ENCODE assay signal across 10 mouse cellular contexts in genomic region chr12:71885717-71886116, GRCm38 (mm10). TPM values are rescaled to one million over a fixed set of nuclear protein-coding genes. Genes with fewer than 3 reads are reported as not detected.
A peak's percentile ranks its signal among the peaks of the same experiment; 100 is the strongest.
DNase-seq lines count a peak whose midpoint lies in the region; ATAC-seq and TF ChIP-seq lines count a peak whose summit lies in the region.
"Had no signal": no experiment of that assay in that cellular context is flagged by ENCODE, and none has a peak within 500 bp of the region (broad histone marks: within the 10 kb centered on the region; RNA-seq: fewer than 3 reads in every experiment).

No protein-coding gene starts in this region.

- H3K4me3 ChIP-seq in liver, adult 2 months (ENCODE audit: insufficient read depth, low read depth, low read length), result peak overlapping the region; percentile 56
- peak overlapping the region; percentile 25 for H3K4me3 ChIP-seq in heart, adult 2 months
- H3K4me3 ChIP-seq in forebrain, embryonic 14.5 days (ENCODE audit: low read depth, low read length), result no peak overlapping the region
- no peak overlapping the region for H3K4me3 ChIP-seq in midbrain, embryonic 15.5 days
- H3K4me3 ChIP-seq: forebrain, embryonic 13.5 days had no signal

- intact Hi-C loops in heart, adult 2 months (cut with DNase I), result loop anchor here (2.0 to 5.0 kb wide), 3 partner anchors 21 to 53 kb away; no protein-coding TSS in a partner anchor

- H3K9ac ChIP-seq in liver, adult 2 months (ENCODE audit: low read depth, low read length), result peak overlapping the region; percentile 80
- peak overlapping the region; percentile 68 for H3K9ac ChIP-seq in heart, adult 2 months (ENCODE audit: low read depth, low read length)
- no peak overlapping the region for H3K9ac ChIP-seq in forebrain, embryonic 14.5 days (ENCODE audit: low read length)
- no peak overlapping the region for H3K9ac ChIP-seq in midbrain, embryonic 15.5 days
- H3K9ac ChIP-seq: forebrain, embryonic 13.5 days had no signal

- no peaks in the 10 kb centered on the region for H3K36me3 ChIP-seq in liver, adult 2 months (ENCODE audit: control insufficient read depth, insufficient read depth, low read length)
- peaks cover 33% of the 10 kb centered on the region for H3K36me3 ChIP-seq in heart, adult 2 months (ENCODE audit: control insufficient read depth, insufficient read depth, low read length)
- no peaks in the 10 kb centered on the region for H3K36me3 ChIP-seq in forebrain, embryonic 14.5 days (ENCODE audit: control insufficient read depth, insufficient read depth, low read length)
- H3K36me3 ChIP-seq in midbrain, embryonic 15.5 days (replicated peaks), result no peaks in the 10 kb centered on the region

- DNase-seq in liver, adult 2 months (ENCODE audit: extremely low read depth, low read depth, low spot score), result peak; percentile 86
- no peak for DNase-seq in liver
- DNase-seq in heart, adult 2 months, result peak; percentile 56 to 77
- DNase-seq in kidney, postnatal 10 days, result peak; percentile 39
- peak; percentile 40 for DNase-seq in retina, postnatal 1 day
- DNase-seq in forebrain, embryonic 14.5 days (ENCODE audit: low spot score), result no peak
- DNase-seq in embryo, embryonic 9.5 days (ENCODE audit: extremely low spot score), result no peak
- DNase-seq: cerebellum, adult 18-20 months had no signal

- no peak overlapping the region for H3K4me2 ChIP-seq in forebrain, embryonic 14.5 days (ENCODE audit: low read length)
- no peak overlapping the region for H3K4me2 ChIP-seq in midbrain, embryonic 15.5 days
- H3K4me2 ChIP-seq: forebrain, embryonic 13.5 days had no signal

- TF ChIP-seq CTCF in liver, adult 2 months (IDR thresholded peaks at IDR 0.05; ENCODE audit: low read depth, low read length), result no peak
- TF ChIP-seq CTCF in heart, adult 2 months (IDR thresholded peaks at IDR 0.05), result no peak

- peak overlapping the region; percentile 92 for H3K27ac ChIP-seq in liver, adult 2 months (replicated peaks; ENCODE audit: insufficient read depth, low read depth, low read length)
- peak overlapping the region; percentile 91 for H3K27ac ChIP-seq in heart, adult 2 months
- no peak overlapping the region for H3K27ac ChIP-seq in forebrain, embryonic 14.5 days (ENCODE audit: low read depth, low read length)
- H3K27ac ChIP-seq in midbrain, embryonic 15.5 days, result no peak overlapping the region
- H3K27ac ChIP-seq: forebrain, embryonic 13.5 days had no signal

- no peaks in the 10 kb centered on the region for H3K27me3 ChIP-seq in liver, adult 2 months (ENCODE audit: control insufficient read depth, insufficient read depth, low read length)
- H3K27me3 ChIP-seq in heart, adult 2 months (ENCODE audit: control insufficient read depth, insufficient read depth, low read length), result no peaks in the 10 kb centered on the region
- no peaks in the 10 kb centered on the region for H3K27me3 ChIP-seq in forebrain, embryonic 14.5 days (replicated peaks; ENCODE audit: control insufficient read depth, insufficient read depth, low read length)
- H3K27me3 ChIP-seq in midbrain, embryonic 15.5 days (replicated peaks), result no peaks in the 10 kb centered on the region
- H3K27me3 ChIP-seq: forebrain, embryonic 13.5 days had no signal

- H3K79me2 ChIP-seq in liver, adult 2 months (ENCODE audit: control insufficient read depth, insufficient read depth, low read length), result peaks cover 50% of the 10 kb centered on the region
- peaks cover 7% of the 10 kb centered on the region for H3K79me2 ChIP-seq in heart, adult 2 months (replicated peaks; ENCODE audit: control insufficient read depth, insufficient read depth, low read length)

- H3K9me3 ChIP-seq in forebrain, embryonic 14.5 days (replicated peaks; ENCODE audit: control insufficient read depth, low read length), result no peaks in the 10 kb centered on the region
- H3K9me3 ChIP-seq in midbrain, embryonic 15.5 days, result no peaks in the 10 kb centered on the region
- H3K9me3 ChIP-seq: forebrain, embryonic 13.5 days had no signal

- H3K4me1 ChIP-seq in liver, adult 2 months (ENCODE audit: control insufficient read depth, insufficient read depth, low read length), result peaks cover 40% of the 10 kb centered on the region
- peaks cover 52% of the 10 kb centered on the region for H3K4me1 ChIP-seq in heart, adult 2 months (ENCODE audit: control insufficient read depth, insufficient read depth, low read length)
- 0 out of 2 replicates have a peak, but pooled peaks cover 2% of the 10 kb centered on the region for H3K4me1 ChIP-seq in forebrain, embryonic 14.5 days (ENCODE audit: control insufficient read depth, insufficient read depth, low read length)
- peaks cover 19% of the 10 kb centered on the region for H3K4me1 ChIP-seq in midbrain, embryonic 15.5 days

- ATAC-seq in forebrain, embryonic 14.5 days, result no peak
- ATAC-seq in midbrain, embryonic 15.5 days (replicated peaks), result no peak
- ATAC-seq: forebrain, embryonic 13.5 days had no signal

- WGBS in liver, adult 2 months, result 8% methylated on average over 4 of the region's 4 CpGs
- WGBS in heart, adult 2 months, result 7% methylated on average over 4 of the region's 4 CpGs
- 91% methylated on average over 4 of the region's 4 CpGs for WGBS in forebrain, embryonic 14.5 days
- WGBS in midbrain, embryonic 15.5 days, result 85% methylated on average over 4 of the region's 4 CpGs

- no peak for TF ChIP-seq POLR2A in liver, adult 2 months (IDR thresholded peaks at IDR 0.05; ENCODE audit: extremely low read depth, insufficient read depth, low read length)
- peak; percentile 45; the same call in 1 of the 2 replicates for TF ChIP-seq POLR2A in heart, adult 2 months (IDR thresholded peaks at IDR 0.05; ENCODE audit: insufficient read depth, low read depth, low read length)

- no peak for TF ChIP-seq EP300 in heart, adult 2 months (IDR thresholded peaks at IDR 0.05; ENCODE audit: insufficient read depth, low read depth, low read length)

RNA-seq across cellular contexts. Expression of gene Daam1, which starts 54.8 kb away (rescaled TPM):
- total RNA-seq in liver, adult 2 months (2014; rRNA removed), result 32.3 and 33.4 TPM in 2 replicates
- 5.5 and 7.7 TPM in 2 replicates for polyA plus RNA-seq in liver, adult 2 months (2012; rRNA removed)
- total RNA-seq in heart, adult 2 months (2021), result 10 to 100 TPM; 67.2 to 77.6 TPM
- 13.1 and 23.9 TPM in 2 replicates for polyA plus RNA-seq in heart, adult 2 months (2012; rRNA removed)
- 29.9 and 40.9 TPM in 2 replicates for polyA plus RNA-seq in forebrain, embryonic 14.5 days (2014; fragmentation: Nextera tagmentation; extraction: Ambion mirVana)
- polyA plus RNA-seq in midbrain, embryonic 15.5 days (2015; fragmentation: Nextera tagmentation; extraction: Ambion mirVana), result 28.1 and 31.4 TPM in 2 replicates

Comparison
In these comparisons a context has a peak if more than half of its experiments do, and no peak if none do; other contexts are left out.
1. DNase-seq: peak in liver, adult 2 months (single experiment), heart, adult 2 months (2 of 2), kidney, postnatal 10 days (single experiment) and retina, postnatal 1 day (single experiment); none in liver (single experiment), forebrain, embryonic 14.5 days (single experiment) and embryo, embryonic 9.5 days (single experiment).
2. H3K27ac ChIP-seq: peak in liver, adult 2 months (single experiment) and heart, adult 2 months (single experiment); none in forebrain, embryonic 14.5 days (single experiment) and midbrain, embryonic 15.5 days (single experiment).
3. H3K4me3 ChIP-seq: peak in liver, adult 2 months (single experiment) and heart, adult 2 months (single experiment); none in forebrain, embryonic 14.5 days (single experiment) and midbrain, embryonic 15.5 days (single experiment).
4. H3K9ac ChIP-seq: peak in liver, adult 2 months (single experiment) and heart, adult 2 months (single experiment); none in forebrain, embryonic 14.5 days (single experiment) and midbrain, embryonic 15.5 days (single experiment).